Mouse (Mus musculus) hindbrain, embryonic 12.5 days (tissue): ENCODE measurements around the gene Jund. TPM values are rescaled to one million over a fixed set of nuclear protein-coding genes. Genes with fewer than 3 reads are reported as not detected.

ENCODE experiments used
- polyA plus RNA-seq: library from polyadenylated mRNA; unstranded; fragments of >200 nt; fragmentation: Nextera tagmentation; extraction: Ambion mirVana; gene quantifications from 2 replicates; pipeline ENCODE4 v1.2.1, GENCODE M21; 2016

The Jund gene
- polyA plus RNA-seq, 1 experiment from 2014 or later = 186 TPM

Other genes starting within 250 kb of the Jund start
- 22.2 and 23.9 TPM in 2 replicates for gene Klhl26, start 222.0 kb upstream of the Jund start, polyA plus RNA-seq
- 27.0 and 29.2 TPM in 2 replicates for gene Tmem59l, start 211.6 kb upstream of the Jund start, polyA plus RNA-seq
- 3.3 and 4.2 TPM in 2 replicates for gene Crlf1, start 205.8 kb upstream of the Jund start, polyA plus RNA-seq
- 118 TPM in 2 replicates for gene Rex1bd, start 192.2 kb upstream of the Jund start, polyA plus RNA-seq
- 633 and 755 TPM in 2 replicates for gene Uba52, start 188.1 kb upstream of the Jund start, polyA plus RNA-seq
- gene Fkbp8, start 171.2 kb upstream of the Jund start, polyA plus RNA-seq = 313 and 334 TPM in 2 replicates
- gene Kxd1, start 171.0 kb upstream of the Jund start, polyA plus RNA-seq = 47.1 and 48.5 TPM in 2 replicates
- 19.0 and 19.4 TPM in 2 replicates for gene Ell, start 159.5 kb upstream of the Jund start, polyA plus RNA-seq
- gene Isyna1, start 104.6 kb upstream of the Jund start, polyA plus RNA-seq = 128 and 138 TPM in 2 replicates
- gene Ssbp4, start 90.1 kb upstream of the Jund start, polyA plus RNA-seq = 141 and 143 TPM in 2 replicates
- 0.79 and 1.1 TPM in 2 replicates for gene Lrrc25, start 82.8 kb upstream of the Jund start, polyA plus RNA-seq
- gene Gdf15, start 66.5 kb upstream of the Jund start, polyA plus RNA-seq = 0.15 and 0.17 TPM in 2 replicates
- 101 and 125 TPM in 2 replicates for gene Pgpep1, start 38.6 kb upstream of the Jund start, polyA plus RNA-seq
- gene Lsm4, start 25.7 kb upstream of the Jund start, polyA plus RNA-seq = 227 and 231 TPM in 2 replicates
- 0.05 TPM in 1 of 2 replicates, not detected in the other for gene Iqcn, start 4.5 kb downstream of the Jund start, polyA plus RNA-seq
- not detected in 2 replicates for gene Gm3336, start 19.6 kb downstream of the Jund start, polyA plus RNA-seq
- 0.26 and 0.39 TPM in 2 replicates for gene Pde4c, start 24.8 kb downstream of the Jund start, polyA plus RNA-seq
- gene Rab3a, start 55.7 kb downstream of the Jund start, polyA plus RNA-seq = 126 and 134 TPM in 2 replicates
- 38.2 and 38.3 TPM in 2 replicates for gene Mpv17l2, start 62.0 kb downstream of the Jund start, polyA plus RNA-seq
- 84.5 and 85.5 TPM in 2 replicates for gene Pik3r2, start 77.8 kb downstream of the Jund start, polyA plus RNA-seq
- 16.0 and 17.7 TPM in 2 replicates for gene Mast3, start 106.1 kb downstream of the Jund start, polyA plus RNA-seq
- not detected in 2 replicates for gene Il12rb1, start 109.5 kb downstream of the Jund start, polyA plus RNA-seq
- gene Arrdc2, start 140.8 kb downstream of the Jund start, polyA plus RNA-seq = 9.8 and 11.1 TPM in 2 replicates
- gene Kcnn1, start 164.3 kb downstream of the Jund start, polyA plus RNA-seq = 22.1 and 23.8 TPM in 2 replicates
- gene Ccdc124, start 175.0 kb downstream of the Jund start, polyA plus RNA-seq = 131 and 139 TPM in 2 replicates
- 0.25 and 0.68 TPM in 2 replicates for gene Slc5a5, start 193.8 kb downstream of the Jund start, polyA plus RNA-seq
- 2,266 and 2,767 TPM in 2 replicates for gene Rpl18a, start 198.5 kb downstream of the Jund start, polyA plus RNA-seq
- gene Map1s, start 207.0 kb downstream of the Jund start, polyA plus RNA-seq = 60.5 and 60.8 TPM in 2 replicates